Mouse (Mus musculus): ENCODE measurements at regions not wholly inside any gene's neighbourhood (a gene's known extent, or its start where the extent isn't known, plus 50 kb on each side); places are given as distances from the start of the nearest gene placed in this dataset.

GRCm38 (mm10) chr12:79949101-79949824 lies 163.6 kb downstream of the Zfp36l1 start:
- intact Hi-C loops (cut with DNase I) = no loop called here
- peak; percentile 64 to 79 for DNase-seq

GRCm38 (mm10) chr12:79947574-79947973 lies 165.2 kb downstream of the Zfp36l1 start:
- intact Hi-C loops (cut with DNase I) = no loop called here
- no peak for DNase-seq

- no peak for DNase-seq
- intact Hi-C loops (cut with DNase I) = no loop called here
Measured at GRCm38 (mm10) chr12:79946777-79947176, 166.0 kb downstream of the Zfp36l1 start.

GRCm38 (mm10) chr12:79945899-79946298 lies 166.9 kb downstream of the Zfp36l1 start:
- intact Hi-C loops (cut with DNase I) = no loop called here
- DNase-seq = no peak

- intact Hi-C loops (cut with DNase I) = no loop called here
- DNase-seq = no peak
Measured at GRCm38 (mm10) chr12:79944714-79945493, 167.9 kb downstream of the Zfp36l1 start.

- no peak for DNase-seq
- intact Hi-C loops (cut with DNase I) = no loop called here
Measured at GRCm38 (mm10) chr12:79944090-79944489, 168.7 kb downstream of the Zfp36l1 start.

GRCm38 (mm10) chr12:79942563-79943131 lies 170.2 kb downstream of the Zfp36l1 start:
- peak; percentile 56 to 71 for DNase-seq
- intact Hi-C loops (cut with DNase I) = no loop called here

GRCm38 (mm10) chr12:79941828-79942227 lies 171.0 kb downstream of the Zfp36l1 start:
- intact Hi-C loops (cut with DNase I) = no loop called here
- DNase-seq = no peak

GRCm38 (mm10) chr12:79939436-79939835 lies 173.4 kb downstream of the Zfp36l1 start:
- intact Hi-C loops (cut with DNase I) = no loop called here

GRCm38 (mm10) chr12:79937876-79938275 lies 174.9 kb downstream of the Zfp36l1 start:
- intact Hi-C loops (cut with DNase I) = no loop called here
- DNase-seq = no peak

More at GRCm38 (mm10) chr12:79939436-79939835, 173.4 kb downstream of the Zfp36l1 start:
- no peak for DNase-seq

GRCm38 (mm10) chr12:79936698-79937097 lies 176.1 kb downstream of the Zfp36l1 start:
- no peak for DNase-seq
- intact Hi-C loops (cut with DNase I) = no loop called here

- no peak for DNase-seq
- intact Hi-C loops (cut with DNase I) = no loop called here
Measured at GRCm38 (mm10) chr12:79934091-79934490, 178.7 kb downstream of the Zfp36l1 start.

GRCm38 (mm10) chr12:79932905-79933304 lies 179.9 kb downstream of the Zfp36l1 start:
- intact Hi-C loops (cut with DNase I) = no loop called here
- no peak for DNase-seq

- no peak for DNase-seq
- intact Hi-C loops (cut with DNase I) = no loop called here
Measured at GRCm38 (mm10) chr12:79931455-79931854, 181.4 kb downstream of the Zfp36l1 start.

- intact Hi-C loops (cut with DNase I) = no loop called here
- DNase-seq = no peak
Measured at GRCm38 (mm10) chr12:79929846-79930245, 183.0 kb downstream of the Zfp36l1 start.

- intact Hi-C loops (cut with DNase I) = no loop called here
- peak; percentile 49 to 66 for DNase-seq
Measured at GRCm38 (mm10) chr12:79928739-79929380, 184.0 kb downstream of the Zfp36l1 start.

- intact Hi-C loops (cut with DNase I) = no loop called here
- DNase-seq = no peak
Measured at GRCm38 (mm10) chr12:79928298-79928697, 184.5 kb downstream of the Zfp36l1 start.

GRCm38 (mm10) chr12:79925704-79926588 lies 186.9 kb downstream of the Zfp36l1 start:
- intact Hi-C loops (cut with DNase I) = no loop called here
- DNase-seq = peak in 1 of 2 experiments; percentile 52

- DNase-seq = no peak
- intact Hi-C loops (cut with DNase I) = no loop called here
Measured at GRCm38 (mm10) chr12:79924921-79925703, 187.7 kb downstream of the Zfp36l1 start.
